Mouse (Mus musculus) limb, embryonic 15.5 days (tissue): Measurements from ENCODE around the gene Ltb4r1. TPM values are rescaled to one million over a fixed set of nuclear protein-coding genes. Genes with fewer than 3 reads are reported as not detected.

Source experiments
- ATAC-seq: fragments of 200-750 bp; cut with Nextera tagmentation; 2 replicates; pipeline ENCODE4 v1.8.0; 2017; ENCODE audit warnings: low read depth, moderate TSS enrichment; ENCODE audit not compliant: insufficient number of reproducible peaks, low FRiP score, low TSS enrichment
- H3K27ac ChIP-seq: fragments of 300-500 bp; sonication (generic); 2 replicates; pipeline ENCODE4 v1.5.1; 2015; ENCODE audit warnings: moderate library complexity, mild to moderate bottlenecking, inconsistent platforms
- H3K27me3 ChIP-seq: fragments of 300-500 bp; sonication (generic); 2 replicates; pipeline ENCODE4 v1.6.1; 2015; ENCODE audit warnings: inconsistent platforms
- H3K36me3 ChIP-seq: fragments of 300-500 bp; sonication (generic); 2 replicates; pipeline ENCODE4 v1.6.1; 2015; ENCODE audit warnings: inconsistent platforms
- H3K4me1 ChIP-seq: fragments of 300-500 bp; sonication (generic); 2 replicates; pipeline ENCODE4 v1.6.1; 2015; ENCODE audit warnings: inconsistent platforms
- H3K4me2 ChIP-seq: fragments of 300-500 bp; sonication (generic); 2 replicates; pipeline ENCODE4 v1.6.1; 2015; ENCODE audit warnings: mild to moderate bottlenecking, inconsistent platforms
- H3K4me3 ChIP-seq: fragments of 300-500 bp; sonication (generic); 2 replicates; pipeline ENCODE4 v1.5.1; 2015; ENCODE audit warnings: mild to moderate bottlenecking, inconsistent platforms
- H3K9ac ChIP-seq: fragments of 300-500 bp; sonication (generic); 2 replicates; pipeline ENCODE4 v1.6.1; 2015; ENCODE audit warnings: inconsistent platforms
- H3K9me3 ChIP-seq: fragments of 300-500 bp; sonication (generic); 2 replicates; pipeline ENCODE4 v1.6.1; 2016; ENCODE audit warnings: inconsistent platforms
- WGBS: fragments of 180-500 bp; shearing (Covaris S2); methylation state at CpG from one replicate; pipeline ENCODE4 v1.1.7; 2015; 5-methylcytosine and 5-hydroxymethylcytosine counted together
- polyA plus RNA-seq: library from polyadenylated mRNA; unstranded; fragments of >200 nt; fragmentation: Nextera tagmentation; extraction: Ambion mirVana; gene quantifications from 2 replicates; pipeline ENCODE4 v1.2.1, GENCODE M21; 2015

Gene Ltb4r1
- polyA plus RNA-seq, 1 experiment from 2014 or later: 1.2 TPM

- 5% methylated on average over 40 of the region's 40 CpGs for WGBS
- H3K27me3 ChIP-seq: peaks cover 36% of the 10 kb centered on the region
Measured at GRCm38 (mm10) chr14:55788256-55789050, 22.7 kb downstream of the Ltb4r1 start, which contains the start of gene Ripk3. Gene Ripk3, minus strand, starts transcription at chr14:55788865.

DNA sequence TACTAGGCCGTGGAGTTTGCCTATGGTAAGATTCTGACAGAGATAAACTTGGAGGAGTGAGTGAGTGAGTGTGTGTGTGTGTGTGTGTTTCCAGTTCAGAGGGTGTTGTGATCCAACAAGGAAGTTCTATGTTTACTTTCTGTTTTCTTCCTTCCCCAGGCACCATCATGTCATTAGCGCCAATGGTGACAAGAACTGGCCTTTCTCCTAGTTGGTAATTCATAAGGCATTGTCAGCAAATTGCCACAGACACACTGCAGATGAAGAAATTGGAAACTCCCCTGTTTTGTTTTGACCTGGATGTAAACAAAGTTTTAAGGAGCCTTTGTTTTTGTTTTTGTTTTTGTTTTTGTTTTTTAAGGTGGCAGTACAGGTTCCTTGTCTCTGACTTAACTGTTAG lies 27.7 kb downstream of the Ltb4r1 start:
- Histone ChIP-seq H3K4me3 (no peak overlapping the region), H3K27ac (no peak overlapping the region), H3K36me3 (no peaks in the 10 kb centered on the region), H3K9me3 (no peaks in the 10 kb centered on the region), H3K9ac (no peak overlapping the region), H3K27me3 (peaks cover 5% of the 10 kb centered on the region; the same call in 1 of the 2 replicates), H3K4me1 (peaks cover under 1% of the 10 kb centered on the region; the same call in 1 of the 2 replicates), H3K4me2 (no peak overlapping the region)
- ATAC-seq: no peak
- 53% methylated on average over 2 of the region's 2 CpGs for WGBS

More at GRCm38 (mm10) chr14:55788256-55789050, 22.7 kb downstream of the Ltb4r1 start, which contains the start of gene Ripk3:
- ATAC-seq: no peak
- H3K36me3 ChIP-seq: 0 out of 2 replicates have a peak, but pooled peaks cover 3% of the 10 kb centered on the region
- peaks cover 16% of the 10 kb centered on the region; the same call in 1 of the 2 replicates for H3K4me1 ChIP-seq
- no peaks in the 10 kb centered on the region for H3K9me3 ChIP-seq
- H3K9ac ChIP-seq: peak within 1 kb of the TSS; percentile 51
- H3K4me3 ChIP-seq: peak within 1 kb of the TSS; percentile 47
- H3K4me2 ChIP-seq: peak within 1 kb of the TSS; percentile 80
- H3K27ac ChIP-seq: no peak within 1 kb of the TSS

DNA sequence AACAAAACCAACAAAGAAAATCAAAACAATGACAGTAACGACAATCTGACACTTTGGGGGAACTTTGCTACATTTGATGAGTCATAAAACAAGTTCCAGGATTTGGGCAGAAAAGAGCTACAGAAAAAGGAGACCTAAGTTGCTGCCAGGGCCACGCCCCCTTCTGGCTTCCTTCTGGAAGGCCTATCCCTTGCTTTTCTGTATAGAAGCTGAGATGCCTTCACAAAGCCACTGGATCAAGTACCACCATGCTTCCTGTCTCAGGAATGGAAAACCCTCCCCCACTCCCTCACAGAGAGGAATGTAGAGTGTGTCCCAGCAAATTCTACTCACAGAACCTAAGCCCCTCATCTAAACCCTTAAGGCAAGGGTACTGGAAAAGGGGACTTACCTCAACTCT lies 28.2 kb downstream of the Ltb4r1 start:
- Histone ChIP-seq H3K36me3 (no peaks in the 10 kb centered on the region), H3K27ac (no peak overlapping the region)
- 53% methylated on average over 2 of the region's 2 CpGs for WGBS

GRCm38 (mm10) chr14:55795380-55796163 lies 29.8 kb downstream of the Ltb4r1 start:
- no peaks in the 10 kb centered on the region for H3K9me3 ChIP-seq
- H3K4me2 ChIP-seq: no peak overlapping the region
- 75% methylated on average over 15 of the region's 15 CpGs for WGBS
- H3K4me1 ChIP-seq: no peaks in the 10 kb centered on the region
- no peak for ATAC-seq
- H3K9ac ChIP-seq: no peak overlapping the region
- H3K27me3 ChIP-seq: no peaks in the 10 kb centered on the region
- H3K27ac ChIP-seq: 0 out of 2 replicates have a peak overlapping the region, but pooled peaks have one; percentile 7
- no peak overlapping the region for H3K4me3 ChIP-seq
- H3K36me3 ChIP-seq: no peaks in the 10 kb centered on the region

More for the DNA sequence above, 28.2 kb downstream of the Ltb4r1 start:
- no peaks in the 10 kb centered on the region for H3K9me3 ChIP-seq
- no peak overlapping the region for H3K4me2 ChIP-seq
- H3K9ac ChIP-seq: no peak overlapping the region
- 0 out of 2 replicates have a peak, but pooled peaks cover 5% of the 10 kb centered on the region for H3K27me3 ChIP-seq
- no peaks in the 10 kb centered on the region for H3K4me1 ChIP-seq
- no peak overlapping the region for H3K4me3 ChIP-seq
- ATAC-seq: no peak

DNA sequence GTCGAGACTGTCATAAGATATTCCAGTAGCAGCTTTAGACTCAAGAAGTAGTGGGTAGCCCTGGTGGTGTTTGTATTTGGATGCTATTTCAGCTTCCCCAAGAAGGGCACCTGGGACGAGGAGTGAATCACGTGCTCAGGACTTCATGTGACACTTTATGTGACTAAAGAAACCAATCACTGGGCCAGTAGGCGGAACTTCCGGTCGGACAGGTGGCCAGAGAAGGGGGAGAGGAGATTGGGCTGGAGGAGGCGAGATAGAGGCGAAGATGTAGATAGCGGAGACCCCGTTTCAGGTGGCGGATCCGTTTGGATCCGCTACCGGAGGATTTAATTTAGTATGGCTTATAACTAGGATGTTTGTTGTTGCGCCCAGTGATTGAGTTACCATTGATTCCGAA lies 49.1 kb downstream of the Ltb4r1 start:
- Histone ChIP-seq H3K9ac (peak overlapping the region; percentile 8; the same call in 1 of the 2 replicates), H3K27ac (no peak overlapping the region; the same call in 1 of the 2 replicates), H3K4me3 (peak overlapping the region; percentile 43), H3K9me3 (no peaks in the 10 kb centered on the region), H3K27me3 (no peaks in the 10 kb centered on the region), H3K36me3 (no peaks in the 10 kb centered on the region), H3K4me2 (peak overlapping the region; percentile 50), H3K4me1 (peaks cover 5% of the 10 kb centered on the region; the same call in 1 of the 2 replicates)
- ATAC-seq: no peak
- WGBS: 15% methylated on average over 16 of the region's 16 CpGs

DNA sequence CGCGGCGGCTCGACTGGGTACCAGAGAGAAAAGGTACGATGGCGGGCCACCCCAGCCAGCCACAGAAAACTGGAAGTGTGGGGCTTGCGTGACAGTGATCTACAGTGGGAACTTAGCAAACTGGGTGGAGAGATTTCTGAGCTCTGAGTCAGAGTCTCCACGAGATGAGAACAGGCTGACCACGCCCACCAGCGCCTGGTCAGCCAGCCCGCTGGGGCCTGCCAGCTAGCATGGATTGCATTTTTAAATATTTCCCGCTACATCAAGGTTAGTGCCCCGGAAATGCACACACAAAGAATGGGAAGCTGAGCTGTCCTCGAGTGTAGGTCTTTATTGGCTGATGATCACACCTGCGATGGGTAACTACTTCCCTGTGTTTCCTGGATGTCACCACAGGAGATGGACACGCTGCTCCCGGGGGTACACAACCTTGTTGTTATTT lies 49.6 kb downstream of the Ltb4r1 start:
- Histone ChIP-seq H3K9me3 (no peaks in the 10 kb centered on the region), H3K4me2 (peak overlapping the region; percentile 50), H3K9ac (peak overlapping the region; percentile 8; the same call in 1 of the 2 replicates), H3K27ac (no peak overlapping the region; the same call in 1 of the 2 replicates), H3K27me3 (no peaks in the 10 kb centered on the region), H3K36me3 (no peaks in the 10 kb centered on the region), H3K4me3 (peak overlapping the region; percentile 43), H3K4me1 (peaks cover 5% of the 10 kb centered on the region; the same call in 1 of the 2 replicates)
- WGBS: 25% methylated on average over 17 of the region's 17 CpGs
- ATAC-seq: no peak

Other genes with a start within 250 kb of the Ltb4r1 start
- gene Nrl, start 241.0 kb upstream of the Ltb4r1 start, polyA plus RNA-seq: not detected in 2 replicates
- gene Pck2, start 225.7 kb upstream of the Ltb4r1 start, polyA plus RNA-seq: 32.4 and 34.3 TPM in 2 replicates
- 50.0 and 50.1 TPM in 2 replicates for gene Dcaf11, start 206.0 kb upstream of the Ltb4r1 start, polyA plus RNA-seq
- 1.3 and 1.4 TPM in 2 replicates for gene A730061H03Rik, start 205.6 kb upstream of the Ltb4r1 start, polyA plus RNA-seq
- gene Fitm1, start 190.3 kb upstream of the Ltb4r1 start, polyA plus RNA-seq: 17.3 and 44.6 TPM in 2 replicates
- 141 and 148 TPM in 2 replicates for gene Psme1, start 187.8 kb upstream of the Ltb4r1 start, polyA plus RNA-seq
- 12.6 and 16.2 TPM in 2 replicates for gene Emc9, start 180.7 kb upstream of the Ltb4r1 start, polyA plus RNA-seq
- 239 and 241 TPM in 2 replicates for gene Psme2, start 174.8 kb upstream of the Ltb4r1 start, polyA plus RNA-seq
- gene Rnf31, start 174.3 kb upstream of the Ltb4r1 start, polyA plus RNA-seq: 20.0 and 20.6 TPM in 2 replicates
- 13.2 and 13.7 TPM in 2 replicates for gene Irf9, start 162.4 kb upstream of the Ltb4r1 start, polyA plus RNA-seq
- gene Rec8, start 147.9 kb upstream of the Ltb4r1 start, polyA plus RNA-seq: 3.3 TPM in 2 replicates
- 107 and 125 TPM in 2 replicates for gene Ipo4, start 130.0 kb upstream of the Ltb4r1 start, polyA plus RNA-seq
- gene Gm49378, start 128.1 kb upstream of the Ltb4r1 start, polyA plus RNA-seq: 1.5 and 1.6 TPM in 2 replicates
- 115 and 124 TPM in 2 replicates for gene Tm9sf1, start 122.2 kb upstream of the Ltb4r1 start, polyA plus RNA-seq
- gene Tssk4, start 115.8 kb upstream of the Ltb4r1 start, polyA plus RNA-seq: 1.0 and 1.1 TPM in 2 replicates
- gene Mdp1, start 105.5 kb upstream of the Ltb4r1 start, polyA plus RNA-seq: 56.0 and 58.7 TPM in 2 replicates
- 61.0 and 61.1 TPM in 2 replicates for gene Gmpr2, start 94.0 kb upstream of the Ltb4r1 start, polyA plus RNA-seq
- gene Nedd8, start 93.8 kb upstream of the Ltb4r1 start, polyA plus RNA-seq: 536 and 558 TPM in 2 replicates
- gene Tinf2, start 84.1 kb upstream of the Ltb4r1 start, polyA plus RNA-seq: 31.5 and 33.3 TPM in 2 replicates
- gene Tgm1, start 52.0 kb upstream of the Ltb4r1 start, polyA plus RNA-seq: 47.8 and 48.0 TPM in 2 replicates
- 29.4 and 31.3 TPM in 2 replicates for gene Rabggta, start 43.7 kb upstream of the Ltb4r1 start, polyA plus RNA-seq
- gene Dhrs1, start 20.3 kb upstream of the Ltb4r1 start, polyA plus RNA-seq: 83.3 and 93.4 TPM in 2 replicates
- gene Nop9, start 20.3 kb upstream of the Ltb4r1 start, polyA plus RNA-seq: 27.9 and 31.9 TPM in 2 replicates
- gene Cideb, start 7.5 kb upstream of the Ltb4r1 start, polyA plus RNA-seq: 0.58 and 0.74 TPM in 2 replicates
- gene Ltb4r2, start 4.5 kb upstream of the Ltb4r1 start, polyA plus RNA-seq: 0.83 and 1.3 TPM in 2 replicates
- 16.8 and 21.3 TPM in 2 replicates for gene Adcy4, start 18.1 kb downstream of the Ltb4r1 start, polyA plus RNA-seq
- gene Ripk3, start 22.9 kb downstream of the Ltb4r1 start, polyA plus RNA-seq: 35.0 and 37.6 TPM in 2 replicates
- gene Nfatc4, start 57.2 kb downstream of the Ltb4r1 start, polyA plus RNA-seq: 89.3 and 95.9 TPM in 2 replicates
- gene Nynrin, start 88.0 kb downstream of the Ltb4r1 start, polyA plus RNA-seq: 21.6 and 25.5 TPM in 2 replicates
- gene Cbln3, start 118.4 kb downstream of the Ltb4r1 start, polyA plus RNA-seq: 0.24 and 0.46 TPM in 2 replicates
- gene Khnyn, start 119.0 kb downstream of the Ltb4r1 start, polyA plus RNA-seq: 18.6 and 20.5 TPM in 2 replicates
- gene Sdr39u1, start 134.3 kb downstream of the Ltb4r1 start, polyA plus RNA-seq: 87.1 and 91.0 TPM in 2 replicates
- gene Cma1, start 178.7 kb downstream of the Ltb4r1 start, polyA plus RNA-seq: 401 and 411 TPM in 2 replicates
- gene Cma2, start 185.0 kb downstream of the Ltb4r1 start, polyA plus RNA-seq: 1.00 and 1.0 TPM in 2 replicates